Mouse (Mus musculus): ENCODE measurements around the gene Zscan18. TPM values are rescaled to one million over a fixed set of nuclear protein-coding genes. Genes with fewer than 3 reads are reported as not detected.
"Not testable (repeated sequence)": the region's sequence is repeated elsewhere in the genome, so short reads cannot be mapped to it uniquely, and the experiment has no call there.

Gene Zscan18
- 10 to 100 TPM; 14.8 to 22.0 TPM for total RNA-seq (2021)

- DNase-seq (ENCODE audit: low spot score in 2 of 2): peak; percentile 87 to 91
- intact Hi-C loops (cut with DNase I): loop anchor here (1.0 to 10.0 kb wide), 2 partner anchors 23 to 318 kb away; no protein-coding TSS in a partner anchor
Measured at GRCm38 (mm10) chr7:12802866-12803726, at the start of gene Zscan18. Gene Zscan18, minus strand, starts transcription at chr7:12803635.

- intact Hi-C loops (cut with DNase I): no loop called here
Measured at GRCm38 (mm10) chr7:12835779-12836178, 32.3 kb upstream of the Zscan18 start.

GRCm38 (mm10) chr7:12835193-12835671, 31.8 kb upstream of the Zscan18 start:
- DNase-seq (ENCODE audit: low spot score in 2 of 2): no peak
- intact Hi-C loops (cut with DNase I): no loop called here

More at GRCm38 (mm10) chr7:12835779-12836178, 32.3 kb upstream of the Zscan18 start:
- DNase-seq (ENCODE audit: low spot score in 2 of 2): no peak

GRCm38 (mm10) chr7:12834162-12835120, 31.0 kb upstream of the Zscan18 start, which contains the start of gene Zfp110:
Gene Zfp110, plus strand, starts transcription at chr7:12834761.
- DNase-seq (ENCODE audit: low spot score in 2 of 2): peak; percentile 86 to 89
- intact Hi-C loops (cut with DNase I): no loop called here

- intact Hi-C loops (cut with DNase I): loop anchor here (5.0 to 10.0 kb wide), 2 partner anchors 36 to 216 kb away; partner anchors contain the start of genes Chmp2a and Ube2m
- peak; percentile 91 to 94 for DNase-seq (ENCODE audit: low spot score in 2 of 2)
Measured at GRCm38 (mm10) chr7:12818521-12819295, 15.3 kb upstream of the Zscan18 start, which contains the start of gene Zfp329. Gene Zfp329, minus strand, starts transcription at chr7:12818858.

- intact Hi-C loops (cut with DNase I): loop anchor here (5.0 to 10.0 kb wide), 2 partner anchors 33 to 219 kb away; partner anchors contain the start of genes Chmp2a and Ube2m
- DNase-seq (ENCODE audit: low spot score in 2 of 2): no peak
Measured at GRCm38 (mm10) chr7:12815566-12815965, 12.1 kb upstream of the Zscan18 start.

- no peak for DNase-seq (ENCODE audit: low spot score in 2 of 2)
- intact Hi-C loops (cut with DNase I): loop anchor here (1.0 to 10.0 kb wide), 2 partner anchors 23 to 319 kb away; no protein-coding TSS in a partner anchor
Measured at GRCm38 (mm10) chr7:12803727-12804071, 264 bp upstream of the Zscan18 start.

GRCm38 (mm10) chr7:12799554-12799953, 3.9 kb downstream of the Zscan18 start:
- DNase-seq (ENCODE audit: low spot score in 2 of 2): no peak
- intact Hi-C loops (cut with DNase I): no loop called here

GRCm38 (mm10) chr7:12797971-12798370, 5.5 kb downstream of the Zscan18 start:
- intact Hi-C loops (cut with DNase I): no loop called here
- no peak for DNase-seq (ENCODE audit: low spot score in 2 of 2)

GRCm38 (mm10) chr7:12792624-12793023, 10.8 kb downstream of the Zscan18 start:
- DNase-seq (ENCODE audit: low spot score in 2 of 2); intact Hi-C loops (cut with DNase I): not testable (repeated sequence)

- no peak for DNase-seq (ENCODE audit: low spot score in 2 of 2)
- intact Hi-C loops (cut with DNase I): no loop called here
Measured at GRCm38 (mm10) chr7:12788025-12788424, 15.4 kb downstream of the Zscan18 start.

- DNase-seq (ENCODE audit: low spot score in 2 of 2): no peak
- intact Hi-C loops (cut with DNase I): no loop called here
Measured at GRCm38 (mm10) chr7:12787333-12787732, 16.1 kb downstream of the Zscan18 start.

- peak; percentile 84 to 87 for DNase-seq (ENCODE audit: low spot score in 2 of 2)
- intact Hi-C loops (cut with DNase I): loop anchor here (1.0 to 5.0 kb wide), 2 partner anchors 23 to 37 kb away; partner anchors contain the start of genes Zfp329 and Zscan18
Measured at GRCm38 (mm10) chr7:12780151-12780830, 23.1 kb downstream of the Zscan18 start.

GRCm38 (mm10) chr7:12779782-12780150, 23.7 kb downstream of the Zscan18 start:
- DNase-seq (ENCODE audit: low spot score in 2 of 2): no peak
- intact Hi-C loops (cut with DNase I): loop anchor here (1.0 to 5.0 kb wide), 2 partner anchors 24 to 38 kb away; partner anchors contain the start of genes Zfp329 and Zscan18

- intact Hi-C loops (cut with DNase I): no loop called here
- peak in 1 of 2 experiments; percentile 8 for DNase-seq (ENCODE audit: low spot score in 2 of 2)
Measured at GRCm38 (mm10) chr7:12779141-12779540, 24.3 kb downstream of the Zscan18 start.

- intact Hi-C loops (cut with DNase I): no loop called here
Measured at GRCm38 (mm10) chr7:12774606-12775005, 28.8 kb downstream of the Zscan18 start.

GRCm38 (mm10) chr7:12774111-12774510, 29.3 kb downstream of the Zscan18 start:
- intact Hi-C loops (cut with DNase I): no loop called here
- DNase-seq (ENCODE audit: low spot score in 2 of 2): no peak

More at GRCm38 (mm10) chr7:12774606-12775005, 28.8 kb downstream of the Zscan18 start:
- peak; percentile 38 to 56 for DNase-seq (ENCODE audit: low spot score in 2 of 2)
